Mouse (Mus musculus) G1E-ER4 (cell line): ENCODE results near the gene Syt11. TPM values are rescaled to one million over a fixed set of nuclear protein-coding genes. Genes with fewer than 3 reads are reported as not detected.

Experiments
- GATA1 ChIP-seq: IDR thresholded peaks from one replicate; pipeline ENCODE4 v1.8.0; 2012; ENCODE audit warnings: low read length, inconsistent platforms
- polyA plus RNA-seq: library from polyadenylated mRNA; stranded (reverse); fragments of >175 nt; gene quantifications from 2 replicates; pipeline ENCODE4 v1.2.3, GENCODE M21; 2012

Syt11 gene
- polyA plus RNA-seq, 1 experiment: 0.17 TPM

DNA sequence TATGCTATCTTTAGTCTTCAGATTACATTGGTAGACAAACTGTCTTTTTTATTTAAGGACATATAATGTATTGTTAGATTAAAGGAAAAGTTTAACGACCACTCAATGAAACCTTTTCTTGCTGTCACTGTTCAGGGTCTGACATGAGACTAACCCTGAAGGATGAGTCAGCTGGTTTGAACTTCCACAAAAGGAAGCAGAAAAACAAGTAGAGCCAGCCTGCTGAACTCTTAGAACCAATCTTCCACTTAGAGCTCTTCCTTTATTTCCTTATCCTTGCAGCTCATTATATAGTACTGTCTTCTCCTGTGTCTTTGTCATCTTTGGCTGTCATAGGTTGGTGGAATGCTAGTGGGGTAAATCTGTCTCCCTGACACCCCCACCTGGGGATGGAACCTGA, 57.1 kb downstream of the Syt11 start:
- TF ChIP-seq GATA1: no peak

DNA sequence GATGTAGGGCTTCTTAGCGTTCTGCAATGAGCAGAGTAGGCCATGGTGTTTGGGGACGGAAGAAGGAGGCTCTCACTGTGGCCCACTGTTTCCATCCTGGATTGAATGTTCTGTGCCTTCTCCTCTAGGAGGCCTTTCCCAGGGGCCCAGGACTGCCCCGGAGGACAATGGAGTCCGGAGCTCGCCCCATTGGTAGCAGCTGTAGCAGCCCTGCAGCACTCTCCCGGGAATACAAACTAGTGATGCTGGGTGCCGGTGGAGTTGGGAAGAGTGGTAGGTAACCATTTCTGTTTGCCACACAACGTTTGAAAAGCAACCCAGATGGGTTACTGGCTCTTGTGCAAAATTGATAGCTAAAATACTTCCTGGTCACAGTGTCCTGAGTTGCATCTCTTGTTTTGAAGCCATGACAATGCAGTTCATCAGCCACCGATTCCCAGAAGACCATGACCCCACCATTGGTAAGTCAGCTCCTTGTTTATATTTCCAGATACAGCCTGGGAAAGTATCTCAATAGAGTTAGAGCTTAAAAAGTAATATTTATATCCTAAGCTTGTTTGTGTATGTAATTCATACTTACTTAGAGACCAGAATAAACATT, 57.7 kb downstream of the Syt11 start:
- TF ChIP-seq GATA1: no peak

DNA sequence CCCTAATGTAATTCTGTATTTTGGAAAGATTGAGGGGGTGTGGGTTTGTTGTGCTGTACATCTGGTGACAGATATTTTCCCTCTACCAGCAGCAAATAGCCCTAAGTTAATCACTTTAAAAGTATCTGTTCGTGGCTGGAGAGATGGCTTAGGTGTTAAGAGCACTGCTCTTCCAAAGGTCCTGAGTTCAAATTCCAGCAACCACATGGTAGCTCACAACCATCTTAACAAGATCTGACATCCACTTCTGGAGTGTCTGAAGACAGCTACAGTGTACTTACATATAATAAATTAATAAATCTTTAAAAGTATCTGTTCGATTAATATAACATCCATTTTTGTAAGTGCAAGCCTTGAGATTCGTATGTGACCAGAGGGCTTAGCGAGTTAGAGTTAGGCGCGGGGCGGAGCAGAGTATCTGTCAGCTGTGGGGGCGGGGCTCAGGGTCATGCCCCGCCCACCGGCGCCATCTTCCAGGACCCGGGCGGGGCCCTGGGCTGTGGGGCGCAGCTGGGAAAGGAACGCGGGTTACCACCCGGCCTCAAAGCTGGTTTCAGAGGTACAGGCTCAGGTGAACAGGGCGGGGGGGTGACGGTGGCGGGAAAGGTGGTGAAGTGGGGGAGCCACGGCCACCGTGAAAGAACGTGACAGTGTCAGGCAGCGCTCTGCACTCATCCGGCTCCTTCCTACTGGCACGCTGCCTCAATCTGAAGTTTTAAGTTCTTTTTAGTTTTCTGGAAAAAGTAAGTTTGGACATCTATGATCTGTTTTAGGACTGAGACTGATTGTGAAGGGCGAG, 58.4 kb downstream of the Syt11 start, which contains the start of gene Rit1:
TSS of gene Rit1 (plus strand) at position 440 of the 799 bp plus-strand sequence.
- no peak for TF ChIP-seq GATA1

DNA sequence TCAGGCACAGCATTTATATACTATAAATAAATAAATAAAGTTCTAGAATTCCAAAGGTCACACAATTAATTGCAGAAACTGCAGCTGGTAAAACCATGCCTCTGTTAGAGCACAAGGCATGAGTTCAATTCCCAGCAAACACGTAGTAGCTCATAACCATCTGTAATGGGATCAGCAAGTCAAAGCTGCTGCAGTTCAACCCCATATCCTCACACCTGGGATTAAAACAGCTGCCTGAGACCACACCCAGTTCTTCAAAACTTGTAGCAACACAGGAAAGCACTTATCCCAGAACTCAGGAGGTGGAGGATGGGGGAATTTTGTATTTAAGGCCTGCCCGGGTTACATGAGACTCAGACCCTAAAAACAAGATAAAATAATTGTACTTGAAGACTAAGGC, 60.2 kb downstream of the Syt11 start:
- no peak for TF ChIP-seq GATA1

DNA sequence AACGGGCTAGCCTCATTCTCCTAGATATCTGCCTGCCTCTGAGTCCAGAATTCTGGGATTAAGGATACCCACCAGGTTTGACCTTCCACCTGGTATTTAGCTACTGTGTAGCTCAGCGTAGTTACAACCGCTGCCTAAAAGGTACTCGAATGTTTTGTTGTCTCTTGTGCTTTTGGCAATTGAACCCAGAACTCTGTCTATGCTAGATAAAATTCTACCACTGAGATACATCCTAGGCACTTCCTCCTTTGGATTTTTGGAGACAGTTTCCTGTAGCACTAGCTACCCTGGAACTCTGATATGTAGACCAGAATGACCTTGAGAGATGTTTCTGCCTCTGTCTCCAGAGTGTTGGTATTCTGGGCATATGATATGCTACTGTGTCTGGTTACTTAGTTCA, 61.3 kb downstream of the Syt11 start:
- no peak for TF ChIP-seq GATA1

DNA sequence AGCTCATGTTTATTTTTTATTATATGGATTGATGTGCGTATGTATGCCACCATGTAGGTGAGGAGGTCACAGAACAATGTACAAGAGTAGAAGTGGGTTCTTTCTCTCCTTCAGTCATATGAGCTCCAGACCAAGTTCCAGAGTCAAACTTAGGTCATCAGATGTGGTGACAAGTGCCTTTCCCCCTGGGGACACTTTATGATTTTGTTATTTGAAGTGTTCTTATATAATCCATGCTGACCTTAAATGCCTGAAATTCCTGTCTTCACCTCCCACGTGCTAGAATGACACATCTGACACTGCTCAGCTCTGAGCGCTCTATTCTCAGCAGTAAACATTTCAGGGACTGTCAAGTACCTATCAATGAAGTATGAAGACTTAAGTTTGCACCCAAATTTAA, 73.7 kb downstream of the Syt11 start:
- no peak for TF ChIP-seq GATA1

DNA sequence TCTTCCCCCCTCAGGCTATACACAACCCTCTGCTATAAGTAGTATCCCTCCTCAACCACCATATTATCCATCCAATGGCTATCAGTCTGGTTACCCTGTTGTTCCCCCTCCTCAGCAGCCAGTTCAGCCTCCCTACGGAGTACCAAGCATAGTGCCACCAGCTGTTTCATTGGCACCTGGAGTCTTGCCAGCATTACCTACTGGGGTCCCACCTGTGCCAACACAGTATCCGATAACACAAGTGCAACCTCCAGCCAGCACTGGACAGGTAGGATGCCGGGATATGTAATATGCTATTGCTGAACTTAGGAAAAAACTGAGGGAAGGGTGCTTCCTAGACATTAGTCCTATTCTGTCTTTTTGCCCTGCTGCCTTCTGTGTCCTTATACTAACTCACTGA, 74.7 kb downstream of the Syt11 start:
- TF ChIP-seq GATA1: no peak

DNA sequence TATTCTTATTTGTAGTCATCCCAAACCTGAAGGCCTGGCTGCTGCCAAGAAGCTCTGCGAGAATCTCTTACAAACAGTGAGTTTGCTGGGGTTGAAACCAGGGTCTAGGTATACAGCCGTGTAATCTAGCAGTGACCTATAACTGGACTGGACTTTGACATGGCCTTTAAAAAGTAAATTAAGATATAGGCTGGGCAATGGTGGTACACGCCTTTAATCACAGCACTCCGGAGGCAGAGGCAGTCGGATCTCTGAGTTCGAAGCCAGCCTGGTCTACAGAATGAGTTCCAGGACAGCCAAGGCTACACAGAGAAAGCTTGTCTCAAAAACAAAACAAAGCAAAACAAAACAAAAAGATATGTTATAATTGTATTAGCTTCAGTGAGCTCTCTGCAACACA, 76.1 kb downstream of the Syt11 start:
- TF ChIP-seq GATA1: no peak

DNA sequence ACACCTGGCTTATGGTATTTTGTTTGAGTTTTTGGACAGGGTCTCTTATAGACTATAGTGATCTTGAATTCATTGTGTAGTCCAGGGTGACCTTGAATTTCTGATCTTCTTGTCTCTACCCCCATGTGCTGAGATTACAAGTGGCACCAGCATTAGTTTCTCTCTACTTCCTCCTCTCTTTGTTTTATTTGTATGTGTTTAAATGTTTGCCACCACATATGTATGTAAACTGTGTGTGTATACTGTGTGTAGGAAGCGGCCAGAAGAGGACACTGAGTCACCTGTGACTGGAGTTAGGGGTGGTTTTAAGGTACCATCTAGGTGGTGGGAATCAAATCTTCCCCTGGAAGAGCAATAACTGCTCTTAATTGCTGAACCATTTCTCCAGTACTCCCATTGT, 76.9 kb downstream of the Syt11 start:
- no peak for TF ChIP-seq GATA1

DNA sequence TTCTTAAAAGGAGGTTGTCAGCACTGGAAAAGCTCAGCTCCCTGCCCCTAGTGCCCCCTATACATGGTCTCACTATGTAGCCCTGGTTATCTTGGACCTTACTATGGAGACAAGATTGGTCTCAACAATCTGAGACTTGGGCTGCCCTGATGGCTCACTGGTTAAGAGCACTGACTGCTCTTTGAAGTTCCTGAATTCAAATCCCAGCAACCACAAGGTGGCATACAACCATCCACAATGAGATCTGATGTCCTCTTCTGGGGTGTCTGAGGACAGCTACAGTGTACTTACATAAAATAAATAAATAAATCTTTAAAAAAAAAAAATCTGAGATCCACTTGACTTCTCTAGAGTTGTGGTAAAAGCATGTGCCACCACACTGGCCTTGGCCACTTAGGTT, 79.4 kb downstream of the Syt11 start:
- TF ChIP-seq GATA1: no peak

Other genes with a start within 250 kb of the Syt11 start
- gene Mex3a, start 242.8 kb downstream of the Syt11 start, polyA plus RNA-seq: 9.2 and 9.9 TPM in 2 replicates
- gene Rab25, start 226.9 kb downstream of the Syt11 start, polyA plus RNA-seq: 0.16 and 0.41 TPM in 2 replicates
- gene Lamtor2, start 222.1 kb downstream of the Syt11 start, polyA plus RNA-seq: 123 and 166 TPM in 2 replicates
- 94.4 and 111 TPM in 2 replicates for gene Ubqln4, start 221.4 kb downstream of the Syt11 start, polyA plus RNA-seq
- 79.2 and 381 TPM in 2 replicates for gene Ssr2, start 199.3 kb downstream of the Syt11 start, polyA plus RNA-seq
- gene Arhgef2, start 169.2 kb downstream of the Syt11 start, polyA plus RNA-seq: 188 and 221 TPM in 2 replicates
- not detected in 2 replicates for gene Rxfp4, start 122.0 kb downstream of the Syt11 start, polyA plus RNA-seq
- 19.0 and 21.7 TPM in 2 replicates for gene Khdc4, start 89.4 kb downstream of the Syt11 start, polyA plus RNA-seq
- 15.4 and 30.2 TPM in 2 replicates for gene Rit1, start 58.3 kb downstream of the Syt11 start, polyA plus RNA-seq
- gene Gon4l, start 60.1 kb upstream of the Syt11 start, polyA plus RNA-seq: 13.0 and 17.2 TPM in 2 replicates
- gene Msto1, start 138.8 kb upstream of the Syt11 start, polyA plus RNA-seq: 52.4 and 55.3 TPM in 2 replicates
- 3.6 and 3.8 TPM in 2 replicates for gene Ash1l, start 175.5 kb upstream of the Syt11 start, polyA plus RNA-seq
- gene Dap3, start 176.0 kb upstream of the Syt11 start, polyA plus RNA-seq: 68.5 and 160 TPM in 2 replicates